Mouse (Mus musculus): ENCODE results near the gene Tysnd1.

Tysnd1 gene

GRCm38 (mm10) chr10:61737537-61737936 is 42.2 kb downstream of the Tysnd1 start:
- DNase-seq (ENCODE audit: low read depth, low spot score) = no peak

- no peak for DNase-seq (ENCODE audit: low read depth, low spot score)
Observed at GRCm38 (mm10) chr10:61738126-61738525, 42.8 kb downstream of the Tysnd1 start.

GRCm38 (mm10) chr10:61741306-61741705 is 46.0 kb downstream of the Tysnd1 start:
- no peak for DNase-seq (ENCODE audit: low read depth, low spot score)

GRCm38 (mm10) chr10:61741873-61742272 is 46.6 kb downstream of the Tysnd1 start:
- no peak for DNase-seq (ENCODE audit: low read depth, low spot score)

GRCm38 (mm10) chr10:61742336-61742735 is 47.0 kb downstream of the Tysnd1 start:
- DNase-seq (ENCODE audit: low read depth, low spot score) = no peak

- DNase-seq (ENCODE audit: low read depth, low spot score) = no peak
Observed at GRCm38 (mm10) chr10:61745133-61745532, 49.8 kb downstream of the Tysnd1 start.

- DNase-seq (ENCODE audit: low read depth, low spot score) = no peak
Observed at GRCm38 (mm10) chr10:61747302-61747701, 52.0 kb downstream of the Tysnd1 start.

- no peak for DNase-seq (ENCODE audit: low read depth, low spot score)
Observed at GRCm38 (mm10) chr10:61750014-61750413, 54.7 kb downstream of the Tysnd1 start.

- DNase-seq (ENCODE audit: low read depth, low spot score) = no peak
Observed at GRCm38 (mm10) chr10:61751534-61752219, 56.4 kb downstream of the Tysnd1 start.

Data from brain, adult 2 months (tissue).